Mouse (Mus musculus) CH12.LX (cell line): Measurements from ENCODE around the gene Fam117a.

Experiments used
- BHLHE40 ChIP-seq: IDR thresholded peaks from 2 replicates; pipeline ENCODE4 v1.6.1; 2011; ENCODE audit warnings: mild to moderate bottlenecking, low read depth, low read length, improper control_type of control experiment
- CTCF ChIP-seq, 2 experiments: IDR thresholded peaks in 1 of 2; conservative IDR thresholded peaks in 1 of 2; 2 replicates each; pipeline ENCODE4 v1.5.1; 2011 to 2012; ENCODE audit warnings: low read depth in 2 of 2, low read length in 2 of 2, improper control_type of control experiment in 1 of 2, inconsistent platforms in 1 of 2, mild to moderate bottlenecking in 1 of 2, moderate library complexity in 1 of 2
- E2F4 ChIP-seq: IDR thresholded peaks from 2 replicates; pipeline ENCODE4 v1.6.1; 2011; ENCODE audit warnings: low read depth, low read length, improper control_type of control experiment; ENCODE audit not compliant: insufficient replicate concordance
- EP300 ChIP-seq: IDR thresholded peaks from 2 replicates; pipeline ENCODE4 v1.6.1; 2011; ENCODE audit warnings: low read length, improper control_type of control experiment
- HCFC1 ChIP-seq: IDR thresholded peaks from 2 replicates; pipeline ENCODE4 v1.6.1; 2012; ENCODE audit warnings: low read depth, mild to moderate bottlenecking, inconsistent platforms, low read length, improper control_type of control experiment
- JUN ChIP-seq: IDR thresholded peaks from 2 replicates; pipeline ENCODE4 v1.6.1; 2011; ENCODE audit warnings: low read depth, mild to moderate bottlenecking, low read length, improper control_type of control experiment, moderate library complexity; ENCODE audit not compliant: insufficient read depth
- KAT2A ChIP-seq: IDR thresholded peaks from 2 replicates; pipeline ENCODE4 v1.6.1; 2012; ENCODE audit warnings: low read length, improper control_type of control experiment, inconsistent platforms; ENCODE audit not compliant: insufficient replicate concordance
- MAFK ChIP-seq: IDR thresholded peaks from 2 replicates; pipeline ENCODE4 v1.6.1; 2011; ENCODE audit warnings: low read length, improper control_type of control experiment; ENCODE audit not compliant: insufficient replicate concordance
- MAX ChIP-seq: IDR thresholded peaks from 2 replicates; pipeline ENCODE4 v1.6.1; 2011; ENCODE audit warnings: low read length, improper control_type of control experiment
- MAZ ChIP-seq: IDR thresholded peaks from 2 replicates; pipeline ENCODE4 v1.6.1; 2012; ENCODE audit warnings: low read depth, mild to moderate bottlenecking, inconsistent platforms, low read length, improper control_type of control experiment, moderate library complexity
- MEF2A ChIP-seq: IDR thresholded peaks from 2 replicates; pipeline ENCODE4 v1.6.1; 2014; ENCODE audit warnings: low read depth, mild to moderate bottlenecking, inconsistent platforms, low read length, improper control_type of control experiment, borderline replicate concordance
- POLR2A ChIP-seq: IDR thresholded peaks from 2 replicates; pipeline ENCODE4 v1.6.1; 2011; ENCODE audit warnings: low read depth, mild to moderate bottlenecking, improper control_type of control experiment, low read length
- TCF12 ChIP-seq: IDR thresholded peaks from 2 replicates; pipeline ENCODE4 v1.6.1; 2014; ENCODE audit warnings: low read depth, mild to moderate bottlenecking, inconsistent platforms, low read length, improper control_type of control experiment
- ZMIZ1 ChIP-seq: IDR thresholded peaks from 2 replicates; pipeline ENCODE4 v1.6.1; 2012; ENCODE audit warnings: low read depth, mild to moderate bottlenecking, inconsistent platforms, low read length, improper control_type of control experiment

DNA sequence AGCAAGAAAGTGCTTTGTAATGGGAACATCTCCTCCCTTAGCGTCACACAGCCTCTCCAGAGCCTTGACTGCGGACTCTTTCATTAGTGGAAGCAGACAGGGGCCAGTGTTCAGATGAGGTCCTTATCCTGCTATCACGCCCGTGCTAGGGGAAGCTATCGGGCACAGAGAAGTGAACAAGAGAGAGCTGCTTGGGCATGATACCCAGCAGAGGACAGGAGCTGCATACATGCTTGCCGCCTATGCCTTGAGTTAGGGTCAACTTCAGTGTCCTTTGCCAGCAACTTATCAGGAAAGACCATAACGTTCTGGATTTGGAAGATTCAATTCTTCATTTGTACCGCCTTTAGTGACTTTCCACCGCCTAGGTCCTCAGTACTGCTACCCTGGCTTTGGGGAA, 3.0 kb upstream of the Fam117a start:
- TF ChIP-seq E2F4 (no peak), MEF2A (no peak), TCF12 (no peak), BHLHE40 (no peak), CTCF (conservative IDR thresholded peaks at IDR 0.05 in 1 of 2, IDR thresholded peaks at IDR 0.05 in 1 of 2; ENCODE audit: low read depth in 2 of 2, low read length in 2 of 2) (no peak), MAX (no peak), HCFC1 (no peak), ZMIZ1 (no peak), MAFK (no peak), JUN (no peak), EP300 (no peak), POLR2A (no peak), MAZ (no peak), KAT2A (no peak)
